Mouse (Mus musculus) Patski (cell line): ENCODE data around the gene Ankra2. TPM values are rescaled to one million over a fixed set of nuclear protein-coding genes. Genes with fewer than 3 reads are reported as not detected.

ENCODE experiments used
- ATAC-seq: fragments of 100-300 bp; one replicate; pipeline ENCODE4 v1.8.0; 2021
- CTCF ChIA-PET: fragments of 350-600 bp; sonication (Branson Sonifier 250); formaldehyde crosslinking; loops from one replicate; lab custom pipeline; 2022; ENCODE audit warnings: inconsistent platforms; lab: Charles Lee
- POLR2A ChIA-PET: fragments of 350-600 bp; sonication (Branson Sonifier 250); formaldehyde crosslinking; loops from one replicate; lab custom pipeline; 2022; ENCODE audit warnings: antibody characterized with exemption, inconsistent platforms; lab: Charles Lee
- DNase-seq: peaks from one replicate; pipeline ENCODE4 v3.0.0-alpha.2; 2011; ENCODE audit warnings: low read depth, low spot score
- H3K27me3 ChIP-seq: fragments of 371-371 bp; one replicate; pipeline ENCODE4 v1.5.1; 2021
- CTCF ChIP-seq: fragments of 100-300 bp; IDR thresholded peaks from one replicate; pipeline ENCODE4 v1.5.1; 2021
- in situ Hi-C: fragments of 300-500 bp; cut with MboI; formaldehyde crosslinking; loops from 3 replicates; pipeline ENCODE4 v1.11.1; 2018; ENCODE audit warnings: low pct_unique_long_range_greater_than_20kb, mixed read lengths
- polyA plus RNA-seq: library from polyadenylated mRNA; unstranded; gene quantifications from one replicate; pipeline ENCODE4 v1.2.3, GENCODE M21; 2021

Gene Ankra2
- polyA plus RNA-seq, 1 experiment from 2014 or later = 25.6 TPM

- ChIA-PET CTCF (no interaction called here), POLR2A (interaction anchor here (0.6 kb wide), 1 partner anchor 644 kb away, joined by 3 read pairs; no protein-coding TSS in a partner anchor)
- no peak for TF ChIP-seq CTCF
- DNase-seq = no peak
- in situ Hi-C loops = no loop called here
- ATAC-seq = no peak
- no peaks in the 10 kb centered on the region for H3K27me3 ChIP-seq
Observed at GRCm38 (mm10) chr13:98291712-98292111, 28.8 kb downstream of the Ankra2 start.

- in situ Hi-C loops = no loop called here
- ChIA-PET CTCF (interaction anchor here (1.0 kb wide), 1 partner anchor 10 kb away, joined by 4 read pairs; no protein-coding TSS in a partner anchor), POLR2A (interaction anchor here (0.6 kb wide), 1 partner anchor 743 kb away, joined by 3 read pairs; no protein-coding TSS in a partner anchor)
- TF ChIP-seq CTCF = no peak
- no peak for DNase-seq
- ATAC-seq = no peak
- no peaks in the 10 kb centered on the region for H3K27me3 ChIP-seq
Observed at GRCm38 (mm10) chr13:98296072-98296471, 33.2 kb downstream of the Ankra2 start.

- in situ Hi-C loops = no loop called here
- no peaks in the 10 kb centered on the region for H3K27me3 ChIP-seq
- DNase-seq = no peak
- CTCF ChIA-PET = interaction anchor here (0.8 to 2.0 kb wide), 10 partner anchors 9 to 267 kb away, joined by 3 to 7 read pairs (median 5); partner anchors contain the start of gene Gm21976
- TF ChIP-seq CTCF = peak; percentile 59
- POLR2A ChIA-PET = interaction anchor here (0.7 kb wide), 1 partner anchor 609 kb away, joined by 3 read pairs; no protein-coding TSS in a partner anchor
- no peak for ATAC-seq
Observed at GRCm38 (mm10) chr13:98297883-98298482, 35.1 kb downstream of the Ankra2 start.

- ChIA-PET CTCF (interaction anchor here (0.7 to 2.0 kb wide), 12 partner anchors 8 to 268 kb away, joined by 3 to 7 read pairs (median 4); partner anchors contain the start of gene Gm21976), POLR2A (no interaction called here)
- ATAC-seq = peak; percentile 54
- in situ Hi-C loops = no loop called here
- DNase-seq = peak; percentile 25
- TF ChIP-seq CTCF = peak; percentile 74
- no peaks in the 10 kb centered on the region for H3K27me3 ChIP-seq
Observed at GRCm38 (mm10) chr13:98298833-98299758, 36.2 kb downstream of the Ankra2 start.

GRCm38 (mm10) chr13:98305257-98305656 lies 42.4 kb downstream of the Ankra2 start:
- ATAC-seq (no peak), DNase-seq (no peak)
- POLR2A ChIA-PET = no interaction called here
- H3K27me3 ChIP-seq = no peaks in the 10 kb centered on the region
- no peak for TF ChIP-seq CTCF
- CTCF ChIA-PET = interaction anchor here (0.8 kb wide), 1 partner anchor 12 kb away, joined by 3 read pairs; no protein-coding TSS in a partner anchor
- in situ Hi-C loops = no loop called here

GRCm38 (mm10) chr13:98306393-98306792 lies 43.5 kb downstream of the Ankra2 start:
- ChIA-PET CTCF (no interaction called here), POLR2A (interaction anchor here (0.5 kb wide), 1 partner anchor 16 kb away, joined by 5 read pairs; no protein-coding TSS in a partner anchor)
- in situ Hi-C loops = no loop called here
- DNase-seq = no peak
- no peaks in the 10 kb centered on the region for H3K27me3 ChIP-seq
- TF ChIP-seq CTCF = no peak
- ATAC-seq = no peak

GRCm38 (mm10) chr13:98306852-98307475 lies 44.1 kb downstream of the Ankra2 start:
- in situ Hi-C loops = no loop called here
- ChIA-PET CTCF (interaction anchor here (0.7 kb wide), 1 partner anchor 8 kb away, joined by 3 read pairs; no protein-coding TSS in a partner anchor), POLR2A (no interaction called here)
- no peaks in the 10 kb centered on the region for H3K27me3 ChIP-seq
- no peak for TF ChIP-seq CTCF
- ATAC-seq = no peak
- DNase-seq = no peak

- ChIA-PET CTCF (interaction anchor here (1.4 to 1.7 kb wide), 2 partner anchors 9 to 14 kb away, joined by 3 to 5 read pairs; no protein-coding TSS in a partner anchor), POLR2A (interaction anchor here (0.5 to 1.0 kb wide), 2 partner anchors 9 to 663 kb away, joined by 4 to 5 read pairs; partner anchors contain the start of gene Btf3)
- in situ Hi-C loops = no loop called here
Observed at GRCm38 (mm10) chr13:98308004-98308403, 45.1 kb downstream of the Ankra2 start.

GRCm38 (mm10) chr13:98308724-98309123 lies 45.9 kb downstream of the Ankra2 start:
- H3K27me3 ChIP-seq = no peaks in the 10 kb centered on the region
- DNase-seq = no peak
- TF ChIP-seq CTCF = no peak
- in situ Hi-C loops = no loop called here
- POLR2A ChIA-PET = interaction anchor here (0.5 to 1.0 kb wide), 3 partner anchors 8 to 664 kb away, joined by 3 to 5 read pairs (median 4); partner anchors contain the start of gene Btf3
- CTCF ChIA-PET = interaction anchor here (1.4 to 1.7 kb wide), 2 partner anchors 10 to 15 kb away, joined by 3 to 5 read pairs; no protein-coding TSS in a partner anchor
- ATAC-seq = no peak

More at GRCm38 (mm10) chr13:98308004-98308403, 45.1 kb downstream of the Ankra2 start:
- no peak for ATAC-seq
- TF ChIP-seq CTCF = no peak
- H3K27me3 ChIP-seq = no peaks in the 10 kb centered on the region
- DNase-seq = no peak
